Mouse (Mus musculus) cerebellum, adult (tissue): Measurements from ENCODE around the gene Efna3.

ENCODE experiments used
- ATAC-seq: cut with Nextera tagmentation; 2 replicates; pipeline ENCODE4 v1.9.2; 2017; ENCODE audit warnings: mild to moderate bottlenecking, moderate library complexity, mixed read lengths; ENCODE audit not compliant: insufficient number of reproducible peaks, low FRiP score, low TSS enrichment

The Efna3 gene

DNA sequence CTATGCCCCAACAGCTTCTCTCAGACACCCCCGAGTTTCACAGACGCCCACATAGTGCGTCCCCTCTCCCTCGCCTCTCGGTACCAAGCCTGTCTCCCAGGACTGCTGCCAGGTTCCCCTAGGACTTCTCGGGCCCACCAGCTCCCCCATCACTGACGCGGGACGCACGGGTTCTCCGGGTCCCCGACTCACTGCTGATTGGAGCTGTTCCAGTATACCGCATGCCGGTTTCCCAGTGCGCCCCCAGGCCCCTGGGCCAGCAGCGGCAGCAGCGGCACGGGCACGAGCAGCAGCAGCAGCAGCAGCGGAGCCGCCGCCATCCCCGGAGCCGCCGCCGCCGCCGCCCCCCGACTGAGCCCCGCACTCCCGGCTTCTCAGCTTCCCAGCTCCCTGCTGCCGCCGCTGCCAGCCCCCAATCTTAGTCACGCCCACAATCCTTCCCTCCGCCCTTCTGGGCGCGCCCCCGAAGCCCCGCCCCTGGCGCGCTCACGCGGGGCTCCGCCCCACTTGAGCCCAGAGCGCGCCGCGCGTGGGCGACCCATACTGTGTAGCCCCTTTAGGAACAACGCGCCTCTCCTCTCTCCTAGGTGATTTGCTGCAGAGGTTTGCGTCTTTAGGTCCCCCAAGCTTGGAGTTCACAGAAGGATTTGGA lies at the start of gene Efna3:
Gene Efna3, minus strand, starts transcription at position 452 of the 652 bp plus-strand sequence.
- no peak for ATAC-seq

DNA sequence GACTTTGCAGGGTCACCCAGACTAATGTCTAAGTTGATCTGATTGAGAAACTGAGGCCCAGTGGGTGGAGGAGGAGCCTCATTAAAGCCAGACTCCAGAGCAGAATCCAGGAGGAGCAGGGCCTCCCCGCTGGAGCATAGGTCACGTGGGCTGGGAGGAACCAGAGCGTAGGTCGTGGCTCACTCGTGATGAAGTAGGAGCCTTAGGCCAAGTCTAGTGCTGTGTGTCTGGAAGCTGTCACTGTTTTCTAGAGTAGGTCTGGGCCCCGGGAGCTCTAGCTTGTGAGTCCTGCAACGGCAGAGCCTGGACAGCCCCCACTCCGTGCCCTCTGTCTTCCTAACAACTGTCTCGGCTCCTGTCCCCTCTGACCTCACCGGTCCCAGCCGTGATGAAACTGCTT lies 44.6 kb upstream of the Efna3 start:
- ATAC-seq: no peak

DNA sequence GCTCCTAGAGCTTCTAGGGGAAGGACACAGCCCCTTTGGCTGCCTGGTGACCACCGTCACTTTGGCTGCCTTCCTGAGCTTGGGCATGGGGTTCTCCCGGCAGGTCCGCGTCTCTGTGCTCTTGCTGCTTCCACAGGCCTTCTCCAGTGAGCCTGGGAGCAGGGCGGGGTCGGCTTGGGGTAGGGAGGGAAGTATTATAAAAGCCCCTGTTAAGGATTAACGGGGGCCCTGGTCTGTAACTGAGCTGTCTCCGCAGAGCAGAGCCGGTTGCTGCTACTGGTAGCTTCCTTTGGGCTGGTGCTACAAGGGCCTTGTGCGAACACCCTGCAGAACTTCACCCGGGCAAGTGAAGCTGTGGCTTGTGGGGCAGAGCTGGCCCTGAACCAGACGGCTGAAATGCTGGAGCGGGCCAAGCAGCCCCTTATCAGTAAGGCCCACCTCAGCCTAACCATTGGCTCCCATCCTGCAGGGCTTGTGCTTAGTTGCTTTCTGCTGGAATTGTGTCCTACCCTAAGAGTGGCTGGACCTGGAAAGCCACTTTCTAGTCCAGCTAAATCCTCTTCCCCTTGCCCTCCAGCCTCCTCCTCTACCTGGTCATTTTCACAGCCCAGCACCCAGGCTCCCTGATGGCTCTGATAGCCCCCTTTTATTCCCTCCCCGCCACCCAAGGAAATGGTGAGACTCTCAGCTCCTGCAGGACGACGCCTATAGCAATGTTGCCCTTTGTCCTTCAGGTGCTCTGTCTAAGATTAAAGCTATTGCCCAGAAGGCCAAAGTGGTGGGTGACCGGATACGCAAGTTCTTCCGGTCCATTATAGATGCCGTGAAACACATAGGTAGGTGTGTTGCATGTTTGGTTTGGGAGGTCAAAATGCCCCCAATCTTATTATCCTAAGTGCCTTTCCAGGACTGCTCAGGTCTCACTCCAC lies 43.0 kb upstream of the Efna3 start:
- no peak for ATAC-seq

DNA sequence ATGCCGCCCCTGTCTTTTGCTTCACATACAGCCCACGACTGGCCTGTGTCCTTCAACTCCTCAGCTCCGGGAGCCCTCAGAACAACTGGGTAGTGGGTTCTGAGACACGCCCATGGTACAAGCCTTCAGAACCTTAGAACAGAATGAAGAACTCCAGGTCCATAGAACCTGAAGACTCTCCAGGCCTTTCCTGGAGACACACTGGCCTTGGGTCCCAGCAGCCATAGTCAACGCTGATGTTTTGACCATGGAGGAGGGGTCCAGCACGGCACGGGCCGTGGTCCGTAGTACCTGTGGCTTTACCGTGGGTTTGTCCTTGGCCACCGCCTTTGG lies 42.4 kb upstream of the Efna3 start, which contains the start of gene Dcst1:
Gene Dcst1, minus strand, starts transcription at position 101 of the 333 bp plus-strand sequence.
- ATAC-seq: no peak

DNA sequence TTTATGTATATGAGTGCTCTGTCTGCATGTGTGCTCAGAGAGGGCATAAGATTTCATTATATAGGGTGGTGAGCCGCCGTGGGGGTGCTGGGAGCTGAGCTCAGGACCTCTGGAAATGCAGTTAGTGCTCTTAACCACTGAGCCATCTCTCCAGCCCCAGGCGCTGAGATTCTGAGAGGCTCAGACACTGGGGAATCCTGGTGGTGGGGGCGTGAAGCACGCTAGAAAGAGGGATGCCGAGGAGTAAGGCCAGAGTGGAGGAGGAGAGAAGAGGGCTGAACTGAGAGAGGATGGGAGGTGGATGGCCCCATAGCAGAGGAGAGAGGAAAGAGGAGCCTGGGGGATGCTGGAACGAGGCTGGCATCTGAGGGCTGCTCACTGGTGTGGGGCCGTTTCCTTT lies 41.9 kb upstream of the Efna3 start:
- ATAC-seq: no peak

DNA sequence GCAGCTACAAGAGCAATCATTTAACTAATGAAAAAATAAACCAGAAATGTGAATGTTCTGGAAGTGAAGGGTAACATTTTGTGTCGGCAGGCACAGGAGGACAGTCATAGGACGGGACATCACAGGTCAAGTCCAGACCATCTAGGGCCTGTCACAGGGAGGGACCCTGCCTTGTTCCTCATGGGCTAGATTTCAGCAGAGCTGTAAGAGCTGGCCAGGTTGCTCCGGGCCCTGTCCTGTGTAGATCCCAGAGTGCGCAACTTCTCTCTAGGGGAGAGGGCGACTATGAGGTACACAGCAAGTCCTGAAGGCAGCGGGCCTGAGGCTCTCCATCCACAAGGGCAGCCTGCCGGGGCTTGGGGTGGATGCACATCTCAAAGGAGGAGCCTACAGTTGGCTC lies 38.9 kb upstream of the Efna3 start, which contains the start of gene Dcst2:
Gene Dcst2, plus strand, starts transcription at position 301 of the 400 bp plus-strand sequence.
- no peak for ATAC-seq

DNA sequence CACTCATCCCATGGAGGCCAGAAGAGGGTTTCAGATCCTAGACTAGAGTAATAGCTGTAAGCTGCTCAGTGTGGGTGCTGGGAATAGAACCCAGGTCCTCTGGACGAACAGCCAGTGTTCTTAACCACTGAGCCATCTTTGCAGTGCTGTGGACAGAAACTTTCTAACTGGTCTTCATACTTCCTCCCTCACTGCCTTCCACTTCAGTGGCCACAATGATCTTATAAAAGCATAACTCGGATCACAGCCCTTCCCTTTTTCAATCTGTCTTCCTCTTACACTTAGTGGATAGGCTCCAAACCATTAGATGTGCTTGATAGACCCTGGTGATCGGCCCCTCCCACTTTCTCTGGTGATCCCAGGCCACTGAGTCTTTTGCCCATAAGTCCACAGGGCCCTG lies 37.5 kb upstream of the Efna3 start:
- no peak for ATAC-seq

DNA sequence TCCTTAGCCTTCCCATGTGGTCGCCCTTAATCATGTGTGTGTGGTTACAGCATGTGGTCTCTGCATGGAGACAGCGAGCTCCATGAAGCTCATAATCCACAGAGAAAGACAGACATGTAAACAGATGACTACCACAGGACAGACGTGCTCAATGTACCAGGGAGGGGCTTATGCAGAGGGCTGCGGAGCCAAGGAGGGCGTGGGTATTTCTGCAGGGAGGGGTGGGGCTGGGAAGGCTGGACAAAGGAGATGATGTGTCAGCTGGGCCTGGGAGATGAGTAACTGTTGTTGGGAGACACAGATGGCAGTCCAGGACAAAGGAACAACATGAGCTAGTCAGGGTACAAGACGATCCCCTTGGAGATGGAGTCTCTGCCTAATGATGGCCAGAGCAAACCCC lies 36.9 kb upstream of the Efna3 start:
- no peak for ATAC-seq

DNA sequence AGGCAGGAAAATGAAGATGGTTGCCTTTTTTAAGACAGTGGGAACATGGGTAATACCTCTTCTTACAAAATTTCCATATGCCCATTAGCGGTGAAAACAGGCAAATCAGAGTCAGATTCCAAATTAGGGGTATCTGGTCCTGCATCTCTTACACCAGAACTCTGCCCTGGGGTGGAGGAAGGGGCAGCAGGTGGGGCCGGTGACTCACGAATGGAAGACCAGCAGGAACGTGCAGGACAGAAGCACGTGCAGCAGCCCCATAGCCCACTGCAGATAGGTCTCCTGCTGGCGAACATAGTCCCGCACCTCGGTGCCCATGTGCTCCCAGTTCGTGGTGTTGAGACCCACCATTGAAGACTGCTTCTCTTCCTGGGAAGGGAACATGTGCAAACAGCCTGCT lies 33.3 kb upstream of the Efna3 start:
- ATAC-seq: no peak

DNA sequence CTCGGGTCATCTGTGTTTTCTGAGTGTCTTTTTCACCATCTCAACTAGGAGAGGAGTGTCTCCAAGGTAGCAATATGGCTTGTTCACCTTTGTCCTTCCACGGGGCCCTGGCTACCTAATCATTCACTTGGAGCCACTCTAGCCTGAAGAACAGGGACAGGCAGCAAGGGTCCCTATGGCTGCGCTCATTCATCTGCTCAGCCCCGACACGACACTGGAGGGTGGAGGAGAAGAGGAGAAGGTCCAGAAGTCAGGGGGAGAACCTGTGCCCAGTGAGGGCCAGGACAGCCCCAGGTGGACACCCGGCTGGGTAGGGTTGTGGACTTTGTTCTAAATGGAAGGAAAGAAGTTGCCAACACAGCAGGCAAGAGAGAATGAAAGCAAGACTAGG lies 32.7 kb upstream of the Efna3 start:
- no peak for ATAC-seq

DNA sequence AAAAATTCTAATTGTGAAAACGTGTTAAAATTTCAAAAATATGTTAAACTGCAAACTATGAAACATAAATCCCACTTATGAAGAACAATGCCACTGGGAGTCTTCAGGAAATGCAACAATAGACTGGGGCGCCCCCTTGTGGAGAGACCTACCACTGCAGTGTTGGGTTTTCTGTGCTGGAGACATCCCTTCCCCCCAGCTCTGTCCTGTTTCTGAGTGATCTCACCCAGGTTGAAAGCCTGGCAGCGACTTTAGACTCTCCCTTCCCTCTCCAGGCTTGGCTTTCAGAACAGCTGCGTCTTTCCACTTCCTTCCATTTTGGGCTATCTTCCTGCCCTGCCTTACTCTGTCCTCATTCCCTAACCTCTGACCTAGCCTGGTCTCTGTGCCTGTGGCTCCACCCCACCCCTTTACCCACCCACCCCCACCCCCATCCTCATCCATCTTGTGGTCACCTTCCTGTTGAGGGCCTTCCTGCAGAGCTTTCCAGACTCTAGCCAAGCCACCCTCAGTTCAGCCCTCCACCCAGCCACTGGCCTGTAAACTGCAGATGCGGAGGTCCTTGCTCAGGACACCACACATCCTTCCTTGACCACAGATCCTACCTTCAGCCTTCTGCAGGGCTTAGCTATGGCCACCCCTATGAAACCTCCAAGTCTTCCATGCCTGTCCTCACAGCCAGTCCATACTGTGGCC lies 32.2 kb upstream of the Efna3 start:
- ATAC-seq: peak; percentile 34; the same call in 1 of the 2 replicates

DNA sequence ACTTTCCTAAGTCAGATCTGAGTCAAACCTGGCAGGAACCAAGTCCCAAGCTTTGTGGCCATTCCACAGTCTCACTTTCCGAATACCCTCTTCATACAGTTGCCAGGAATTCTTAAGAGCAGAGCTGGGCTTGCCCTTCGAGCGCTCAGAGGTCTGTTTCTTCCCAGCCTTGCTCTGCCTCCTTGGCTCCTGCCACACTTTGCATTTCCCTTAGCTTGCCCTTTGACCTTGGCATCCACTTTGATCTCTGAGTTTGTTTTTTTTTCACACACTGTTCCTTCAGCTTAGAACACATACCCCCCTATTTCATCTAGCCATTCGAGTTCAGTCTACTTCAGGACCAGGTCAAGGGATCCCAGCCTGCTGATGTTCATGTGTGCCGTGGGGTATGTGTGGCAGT lies 28.5 kb upstream of the Efna3 start:
- no peak for ATAC-seq

DNA sequence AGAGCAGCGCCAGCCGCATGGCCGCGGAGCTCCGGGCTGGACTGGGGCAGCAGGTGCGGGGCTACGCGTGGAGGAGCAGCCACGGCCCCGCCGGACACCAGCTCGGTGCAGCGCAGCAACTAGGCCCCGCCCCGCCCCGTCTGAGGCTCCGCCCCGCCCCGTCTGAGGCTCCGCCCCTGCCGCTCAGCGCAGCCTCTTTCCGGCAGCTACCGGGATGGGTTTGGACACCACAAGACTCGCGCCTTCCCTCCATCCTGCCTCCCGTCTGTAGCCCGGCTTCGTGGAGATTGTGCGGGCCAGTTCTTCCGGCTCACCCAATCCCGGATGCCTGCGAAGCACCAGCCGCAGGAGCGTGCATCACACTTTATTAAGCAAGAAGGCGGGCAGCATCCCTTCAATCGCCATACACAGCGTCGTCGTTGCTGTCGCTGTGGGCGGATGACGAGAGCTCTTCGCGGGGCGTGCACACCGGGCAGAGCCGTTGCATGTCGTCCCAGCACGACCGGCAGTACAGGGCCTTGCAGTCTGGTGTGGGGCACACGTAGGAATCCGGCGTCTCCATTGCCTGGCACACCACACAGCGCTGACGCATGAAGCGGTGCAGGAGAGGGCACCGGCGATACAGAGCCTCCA lies 27.2 kb upstream of the Efna3 start, which contains the start of gene Adam15:
Gene Adam15, minus strand, starts transcription at position 128 of the 633 bp plus-strand sequence.
- peak; percentile 80 for ATAC-seq

DNA sequence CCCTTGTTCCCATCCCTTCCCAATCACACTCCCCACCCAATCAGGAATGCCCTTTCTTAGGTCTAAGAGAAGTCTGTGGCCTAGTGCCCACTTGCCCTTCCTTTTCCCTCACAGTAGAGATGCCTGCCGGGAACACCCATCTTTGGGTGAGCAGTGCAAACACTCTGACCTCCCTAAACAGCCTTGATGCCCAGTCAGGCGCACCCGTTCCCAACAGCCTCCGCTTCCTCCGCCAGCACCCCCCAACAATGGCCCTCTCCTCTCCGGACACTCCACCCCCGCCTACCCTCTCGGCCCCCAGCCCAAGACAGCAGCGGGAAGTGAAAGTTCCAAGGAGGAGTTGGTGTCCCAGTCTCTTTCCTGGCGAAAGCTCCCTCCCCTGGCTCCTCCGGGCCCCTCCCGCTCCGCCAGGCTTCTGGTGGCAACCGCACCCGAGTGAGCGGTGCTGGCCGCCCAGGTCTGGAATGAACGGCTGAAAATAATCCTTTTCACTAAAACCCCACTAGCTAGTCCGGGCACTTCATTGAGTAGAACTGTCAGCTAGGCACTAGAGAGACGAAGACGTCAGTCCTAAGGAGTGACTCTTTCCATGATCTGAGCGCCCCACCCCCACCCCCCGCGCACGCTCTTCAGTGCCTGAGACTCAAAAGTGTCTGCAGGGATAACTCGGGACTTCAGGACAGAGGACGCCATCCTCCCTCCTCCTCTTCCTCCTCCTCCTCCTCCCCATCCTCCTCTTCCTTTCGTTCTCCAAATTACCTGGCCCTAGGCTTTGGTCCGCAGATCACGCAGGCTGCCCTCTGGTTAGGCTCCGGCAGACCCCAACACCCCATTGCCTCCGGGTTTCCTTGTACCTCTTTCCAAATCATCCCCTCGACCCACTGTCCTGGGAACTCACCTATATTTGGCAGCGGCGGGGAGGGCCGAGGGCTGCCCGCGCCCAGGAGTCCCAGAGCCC lies 26.4 kb upstream of the Efna3 start:
- ATAC-seq: 0 out of 2 replicates have a peak, but pooled peaks have one; percentile 13

DNA sequence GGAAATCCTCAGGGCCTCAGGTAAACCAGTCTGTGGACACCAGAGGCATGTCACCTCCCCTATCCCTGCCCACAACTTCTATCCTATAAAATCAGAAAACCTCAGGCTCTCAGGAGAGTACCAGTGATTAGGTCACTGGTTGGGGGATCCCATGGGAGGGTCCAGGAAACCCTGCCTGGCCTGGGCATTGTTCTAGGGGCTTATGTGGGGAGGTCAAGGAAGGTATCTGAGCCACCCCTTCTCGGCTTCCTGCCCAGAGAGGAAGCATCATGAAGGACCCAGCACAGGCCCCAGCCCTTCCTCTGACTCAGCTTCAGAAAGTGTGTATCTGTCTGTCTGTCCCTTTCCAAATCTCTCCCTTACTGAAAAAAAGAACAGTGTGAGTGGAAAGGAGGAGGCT lies 25.2 kb upstream of the Efna3 start:
- no peak for ATAC-seq

DNA sequence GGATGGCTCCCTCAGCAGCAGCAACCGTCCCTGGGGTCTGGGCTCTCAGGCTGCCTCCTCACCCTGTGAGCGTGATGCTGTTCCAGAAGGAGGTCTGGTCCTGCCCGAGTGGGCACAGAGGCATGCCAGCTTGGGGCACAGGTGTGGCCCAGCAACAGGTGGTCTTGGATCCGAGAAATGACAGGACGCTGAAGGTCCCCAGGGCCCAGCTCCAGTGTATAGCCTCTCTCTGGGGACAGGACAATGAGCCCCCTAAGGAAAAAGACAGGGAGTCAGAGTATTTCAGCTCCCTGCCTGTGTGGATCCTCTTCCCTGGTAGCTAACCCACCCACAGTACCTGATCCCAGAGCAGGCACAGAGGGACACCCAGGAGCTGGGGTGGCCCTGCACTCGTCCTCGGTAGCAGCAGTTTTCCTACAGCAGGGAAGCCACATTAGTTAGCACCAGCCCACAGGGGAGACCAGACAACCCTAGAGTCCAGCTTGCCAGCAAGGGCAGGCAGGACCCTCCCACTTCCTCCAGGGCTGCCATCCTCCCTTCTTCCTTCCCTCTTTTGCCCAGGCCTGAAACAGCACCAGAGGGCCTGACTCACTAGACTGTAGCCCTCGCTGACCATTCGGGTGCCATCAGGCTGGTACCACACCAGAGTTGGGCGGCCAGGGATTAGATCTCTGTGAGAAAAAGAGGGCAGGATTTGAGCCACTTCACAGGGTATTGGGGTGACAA lies 24.2 kb upstream of the Efna3 start:
- no peak for ATAC-seq

DNA sequence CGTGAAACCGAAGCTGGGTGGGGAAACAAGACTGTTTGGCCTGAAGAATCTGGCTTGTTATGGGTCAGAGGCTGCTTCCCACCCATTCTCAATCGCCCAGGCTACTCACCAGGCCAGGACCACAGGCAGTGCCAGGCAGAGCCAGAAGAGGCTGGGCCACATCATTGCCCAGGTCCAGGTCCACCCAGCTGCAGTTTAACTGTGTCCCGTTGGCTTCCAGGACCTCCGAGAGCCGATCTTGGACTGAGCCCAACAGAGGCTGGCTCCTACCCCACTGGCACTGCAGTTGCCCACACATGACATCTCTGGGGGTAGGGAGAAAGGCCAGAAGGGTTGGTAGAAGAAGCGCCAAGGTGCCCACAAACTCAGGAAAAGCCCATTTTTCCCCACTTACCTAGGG lies 20.5 kb upstream of the Efna3 start:
- no peak for ATAC-seq

DNA sequence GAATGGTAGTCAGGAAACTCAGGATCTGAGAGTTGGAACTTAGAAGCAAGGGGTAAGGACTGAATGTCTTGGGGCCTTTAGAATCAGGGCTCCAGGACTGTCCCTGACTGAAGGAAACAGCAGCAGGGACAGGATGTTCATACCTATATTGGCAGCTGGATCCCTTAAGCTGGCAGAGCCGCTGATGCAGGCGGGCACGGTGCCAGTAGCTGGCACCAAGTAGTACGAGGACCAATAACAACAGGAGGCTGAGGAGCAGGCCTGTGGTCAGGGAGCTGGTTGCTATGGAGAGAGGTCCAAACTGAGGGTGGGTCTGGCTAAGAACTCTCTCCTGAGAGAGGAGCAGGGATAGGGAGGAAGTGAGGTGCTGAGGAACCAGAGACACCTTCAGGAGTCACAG lies 19.0 kb upstream of the Efna3 start:
- ATAC-seq: no peak

DNA sequence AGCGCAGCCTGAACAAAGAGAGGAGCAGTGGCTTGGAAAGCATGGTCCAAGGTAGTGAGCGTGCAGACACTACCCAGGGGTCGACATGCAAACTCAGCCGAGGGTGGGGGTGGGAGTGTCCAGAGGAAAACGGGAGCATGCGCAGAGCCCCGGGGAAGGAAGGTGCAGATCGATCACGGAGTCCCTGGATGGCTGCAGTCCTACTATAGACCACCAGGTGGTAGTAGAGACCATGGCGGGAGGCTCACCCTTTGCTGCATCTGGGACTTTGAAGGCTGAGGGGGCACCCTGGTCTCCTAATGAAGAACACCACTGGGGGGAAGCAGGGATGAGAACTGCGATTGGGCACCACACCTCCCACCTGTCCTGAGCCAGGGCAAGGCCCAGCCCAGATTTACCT lies 17.7 kb upstream of the Efna3 start:
- ATAC-seq: peak; percentile 56; the same call in 1 of the 2 replicates
